Comparison of ENCODE assay signal across 24 mouse cellular contexts in the genomic region with DNA sequence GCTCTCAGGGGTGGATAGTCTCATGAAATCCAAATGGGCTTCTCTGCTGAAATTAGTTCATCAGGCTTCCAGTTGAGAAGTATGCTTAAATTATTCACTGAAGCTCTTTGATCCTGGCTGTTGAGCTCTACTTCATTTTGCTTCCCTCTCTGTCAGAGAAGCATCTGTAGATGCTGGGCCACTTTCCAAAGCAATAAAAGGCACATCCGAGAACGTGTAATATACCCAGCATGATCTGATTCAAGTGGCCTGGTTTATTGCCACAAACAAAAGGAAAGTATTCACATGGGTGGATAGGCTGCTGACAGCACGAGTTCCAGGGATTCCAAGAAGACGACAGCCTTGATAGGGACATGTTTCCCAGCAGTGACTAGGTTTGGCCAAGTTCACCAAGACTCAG. TPM values are rescaled to one million over a fixed set of nuclear protein-coding genes. Genes with fewer than 3 reads are reported as not detected.
DNase-seq lines count a peak whose midpoint lies in the region; ATAC-seq and TF ChIP-seq lines count a peak whose summit lies in the region.
"Had no signal": no experiment of that assay in that cellular context is flagged by ENCODE, and none has a peak within 500 bp of the region (broad histone marks: within the 10 kb centered on the region; RNA-seq: fewer than 3 reads in every experiment).

No protein-coding gene starts in this region.

- TF ChIP-seq POLR2A in brain, embryonic 14.5 days (IDR thresholded peaks at IDR 0.05; ENCODE audit: borderline replicate concordance, extremely low read depth, insufficient read depth, insufficient read length, poor library complexity, severe bottlenecking): no peak

- TF ChIP-seq CTCF in brain, embryonic 14.5 days (IDR thresholded peaks at IDR 0.05; ENCODE audit: borderline replicate concordance, extremely low read depth, insufficient read depth, insufficient read length): no peak

- ATAC-seq in frontal cortex, adult (ENCODE audit: low TSS enrichment): peak; percentile 42; the same call in 1 of the 2 replicates
- ATAC-seq: forebrain, embryonic 15.5 days; hindbrain, postnatal 0 days; inflammation-experienced regulatory T-cells, adult 6 months; intestine, embryonic 16.5 days had no signal

- no peak for DNase-seq in frontal cortex, postnatal 10 days (ENCODE audit: low spot score in 2 of 2)
- DNase-seq in layer of hippocampus, adult 9-11 months: peak; percentile 11
- DNase-seq in layer of hippocampus, adult 8-10 months (ENCODE audit: low spot score in 2 of 2): no peak
- DNase-seq in brain, embryonic 14.5 days (ENCODE audit: low read depth): peak; percentile 1
- DNase-seq in lung, postnatal 10 days: no peak
- DNase-seq: adrenal gland, adult 2 months; adrenal gland, postnatal 14 days; cerebellum, postnatal 10 days; cerebellum, postnatal 36 days; embryo, embryonic 11 days; gastrocnemius, adult 2 months; gastrocnemius, postnatal 14 days; heart, adult 18-20 months; heart, postnatal 14 days; heart, postnatal 4 days had no signal

RNA-seq across cellular contexts. Expression of gene Pask, which starts 6.4 kb away (rescaled TPM):
- total RNA-seq in layer of hippocampus, adult 8-10 months (2022): 1 to 10 TPM; 3.7 to 9.8 (median 4.4) TPM
- polyA plus RNA-seq in brain, embryonic 14.5 days (2012; rRNA removed): 11.9 and 15.1 TPM in 2 replicates

RNA-seq across cellular contexts. Expression of gene Ppp1r7, which starts 7.0 kb away (rescaled TPM):
- 10 to 100 TPM; 75.5 to 85.2 (median 78.7) TPM for total RNA-seq in layer of hippocampus, adult 8-10 months (2022)
- polyA plus RNA-seq in brain, embryonic 14.5 days (2012; rRNA removed): 11.6 and 16.2 TPM in 2 replicates

RNA-seq across cellular contexts. Expression of gene Ano7, which starts 24.0 kb away (rescaled TPM):
- total RNA-seq in layer of hippocampus, adult 8-10 months (2022): under 1 TPM in 2 of 4 experiments, not detected in 2; 0.76 to 0.80 TPM
- 0.57 and 0.85 TPM in 2 replicates for polyA plus RNA-seq in brain, embryonic 14.5 days (2012; rRNA removed)
- total RNA-seq: adrenal gland, adult 2 months; adrenal gland, postnatal 14 days; adrenal gland, postnatal 4 days; gastrocnemius, adult 2 months; gastrocnemius, postnatal 14 days; gastrocnemius, postnatal 4 days; heart, adult 18-20 months; heart, postnatal 14 days; heart, postnatal 4 days had no signal
- polyA plus RNA-seq: erythroblast, embryonic 14.5 days; forebrain, embryonic 12.5 days had no signal

RNA-seq across cellular contexts. Expression of gene Mterf4, which starts 44.0 kb away (rescaled TPM):
- 10 to 100 TPM; 20.7 to 25.8 (median 22.0) TPM for total RNA-seq in layer of hippocampus, adult 8-10 months (2022)
- polyA plus RNA-seq in brain, embryonic 14.5 days (2012; rRNA removed): 20.2 and 20.8 TPM in 2 replicates

Comparison
In these comparisons a context has a peak if more than half of its experiments do, and no peak if none do; other contexts are left out.
1. DNase-seq: peak in layer of hippocampus, adult 9-11 months (single experiment) and brain, embryonic 14.5 days (single experiment); none in frontal cortex, postnatal 10 days (0 of 2), layer of hippocampus, adult 8-10 months (0 of 2) and lung, postnatal 10 days (single experiment).